Mouse (Mus musculus) B cell, adult 2 months (primary cell): Measurements from ENCODE around the gene Abca1.

Experiments
- DNase-seq, 2 experiments: peaks; one replicate each; pipeline ENCODE4 v3.0.0; 2022

The Abca1 gene

GRCm38 (mm10) chr4:53080290-53080689, 79.4 kb downstream of the Abca1 start:
- no peak for DNase-seq

GRCm38 (mm10) chr4:53078793-53079310, 80.8 kb downstream of the Abca1 start:
- no peak for DNase-seq

- no peak for DNase-seq
Observed at GRCm38 (mm10) chr4:53076788-53077350, 82.8 kb downstream of the Abca1 start.

GRCm38 (mm10) chr4:53073025-53073424, 86.7 kb downstream of the Abca1 start:
- no peak for DNase-seq

- DNase-seq, result no peak
Observed at GRCm38 (mm10) chr4:53062301-53063008, 97.2 kb downstream of the Abca1 start.

- no peak for DNase-seq
Observed at GRCm38 (mm10) chr4:53046238-53047022, 113.3 kb downstream of the Abca1 start.

- DNase-seq, result no peak
Observed at GRCm38 (mm10) chr4:53045807-53046206, 113.9 kb downstream of the Abca1 start.

GRCm38 (mm10) chr4:53043819-53044218, 115.9 kb downstream of the Abca1 start:
- DNase-seq, result no peak

GRCm38 (mm10) chr4:53030326-53030948, 129.3 kb downstream of the Abca1 start:
- no peak for DNase-seq

- DNase-seq, result no peak
Observed at GRCm38 (mm10) chr4:53027811-53028210, 131.9 kb downstream of the Abca1 start.

GRCm38 (mm10) chr4:53024397-53024796, 135.3 kb downstream of the Abca1 start:
- no peak for DNase-seq

GRCm38 (mm10) chr4:53023189-53023925, 136.3 kb downstream of the Abca1 start:
- DNase-seq, result no peak

- no peak for DNase-seq
Observed at GRCm38 (mm10) chr4:53018392-53018791, 141.3 kb downstream of the Abca1 start.

- DNase-seq, result no peak
Observed at GRCm38 (mm10) chr4:53015024-53015423, 144.7 kb downstream of the Abca1 start.

GRCm38 (mm10) chr4:53014421-53014820, 145.3 kb downstream of the Abca1 start:
- DNase-seq, result no peak

GRCm38 (mm10) chr4:53011732-53012361, 147.8 kb downstream of the Abca1 start, which contains the start of gene Nipsnap3b:
Nipsnap3b (plus strand) TSS chr4:53011880.
- DNase-seq, result peak; percentile 98

- DNase-seq, result no peak
Observed at GRCm38 (mm10) chr4:53009871-53010270, 149.8 kb downstream of the Abca1 start.

- no peak for DNase-seq
Observed at GRCm38 (mm10) chr4:53009183-53009582, 150.5 kb downstream of the Abca1 start.

- no peak for DNase-seq
Observed at GRCm38 (mm10) chr4:53000154-53000553, 159.5 kb downstream of the Abca1 start.

GRCm38 (mm10) chr4:52999449-52999848, 160.2 kb downstream of the Abca1 start:
- no peak for DNase-seq

GRCm38 (mm10) chr4:52989248-52989647, 170.4 kb downstream of the Abca1 start, which contains the start of gene Nipsnap3a:
Nipsnap3a (plus strand) TSS chr4:52989272.
- no peak for DNase-seq

- no peak for DNase-seq
Observed at GRCm38 (mm10) chr4:52986266-52986665, 173.4 kb downstream of the Abca1 start.
